Mouse (Mus musculus) adrenal gland, adult 2 months (tissue): ENCODE data around the gene Cx3cr1. TPM values are rescaled to one million over a fixed set of nuclear protein-coding genes. Genes with fewer than 3 reads are reported as not detected.

Source experiments
- DNase-seq: peaks from one replicate; pipeline ENCODE4 v3.0.0; 2021
- polyA plus RNA-seq: library from polyadenylated mRNA; depleted of rRNA; stranded (reverse); fragments of >200 nt; gene quantifications from 2 replicates; pipeline ENCODE4 v1.2.3, GENCODE M21; 2012
- total RNA-seq, 2 experiments: library from RNA; stranded (reverse); gene quantifications; 2 replicates each; pipeline ENCODE4 v1.2.3; 2021

The Cx3cr1 gene
- total and polyA plus RNA-seq, 3 experiments = 3.5 to 12.5 (median 10.8) TPM

DNA sequence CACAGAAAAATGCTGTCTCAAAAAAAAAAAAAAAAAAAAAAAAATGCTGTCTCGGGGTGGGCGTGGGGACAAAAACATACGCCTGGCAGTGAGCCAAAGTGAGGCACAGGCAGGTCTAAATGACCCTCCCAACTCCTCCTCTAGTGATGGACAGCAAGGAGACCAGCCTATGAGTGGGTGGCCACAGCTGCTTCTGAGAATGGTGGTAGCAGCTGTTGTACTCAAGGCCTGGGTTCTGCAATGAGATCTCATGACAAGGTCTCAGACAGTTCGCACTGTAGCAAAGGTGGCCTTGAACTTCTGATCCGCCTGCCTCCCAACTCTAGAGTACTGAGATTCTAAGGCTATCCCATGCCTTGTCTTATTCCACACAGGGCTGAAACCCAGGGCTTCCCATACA lies 128.3 kb downstream of the Cx3cr1 start:
- DNase-seq = peak; percentile 27

GRCm38 (mm10) chr9:119939646-119940045 lies 130.0 kb downstream of the Cx3cr1 start:
- no peak for DNase-seq

GRCm38 (mm10) chr9:119938496-119938895 lies 131.2 kb downstream of the Cx3cr1 start:
- no peak for DNase-seq

DNA sequence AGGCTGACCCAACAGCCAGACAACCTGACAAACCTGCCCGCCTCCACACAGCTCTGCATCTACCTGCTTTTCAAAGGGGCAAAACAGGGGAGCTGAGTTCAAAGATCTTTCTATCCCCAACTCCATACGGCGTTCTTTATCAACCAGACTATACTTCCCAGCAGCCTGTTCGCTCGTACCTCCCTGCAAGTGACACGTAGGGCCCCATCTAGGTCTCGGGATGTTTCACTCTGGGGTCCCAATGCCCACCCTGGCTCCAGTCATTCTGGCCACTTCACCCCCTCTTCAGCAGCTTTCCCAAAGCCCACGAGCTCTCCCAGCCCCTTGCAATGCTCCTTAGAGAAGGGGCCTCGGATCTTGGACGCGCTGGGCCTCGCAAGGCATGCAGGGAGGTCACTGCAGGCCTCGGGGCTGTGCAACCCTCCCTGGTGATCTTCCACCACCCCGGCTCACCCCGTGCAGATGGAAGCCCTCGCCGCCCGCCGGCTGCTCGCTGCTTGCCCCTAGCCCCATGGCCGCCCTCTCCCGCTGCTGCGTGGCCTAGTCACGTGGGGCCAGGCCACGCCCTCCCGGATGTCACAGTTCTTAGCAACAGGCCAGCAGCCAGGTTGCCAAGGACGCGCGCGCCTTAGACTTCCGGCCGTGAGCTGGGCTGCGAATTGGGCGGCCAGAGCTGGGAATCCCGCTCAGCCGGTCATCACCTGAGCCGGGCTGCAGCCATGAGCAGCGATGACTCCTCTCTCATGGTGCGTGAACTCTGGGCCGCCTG lies 132.5 kb downstream of the Cx3cr1 start, which contains the start of the genes Gorasp1 and Ttc21a:
Gene Gorasp1 (minus strand): TSS at position 561 of the 769 bp plus-strand sequence.
Gene Ttc21a (plus strand): TSS at position 602 of the 769 bp plus-strand sequence.
- DNase-seq = peak; percentile 96

- DNase-seq = no peak
These were observed 136.0 kb downstream of the Cx3cr1 start for GRCm38 (mm10) chr9:119933675-119934074.

GRCm38 (mm10) chr9:119932358-119932757 lies 137.3 kb downstream of the Cx3cr1 start:
- peak; percentile 50 for DNase-seq

GRCm38 (mm10) chr9:119926497-119926896 lies 143.2 kb downstream of the Cx3cr1 start:
- DNase-seq = no peak

DNA sequence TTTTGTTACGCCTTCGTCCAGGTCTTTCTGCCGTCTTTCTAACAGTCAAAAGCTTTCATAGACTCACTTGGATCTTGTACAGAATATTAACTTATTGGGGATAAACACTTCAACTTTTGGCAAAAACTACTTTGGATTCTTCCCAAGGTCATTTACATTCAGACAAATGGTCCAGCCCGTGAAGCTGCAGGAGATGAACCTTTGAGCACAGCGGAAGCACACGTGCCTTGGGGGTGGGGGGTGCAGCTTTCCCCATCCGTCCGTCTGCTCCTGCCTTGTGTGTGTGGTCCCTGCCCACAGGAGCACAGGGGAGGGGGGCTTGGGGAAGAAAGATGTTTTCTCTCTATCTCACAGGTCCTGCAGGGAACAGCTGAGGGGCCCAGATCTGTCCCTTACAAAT lies 143.9 kb downstream of the Cx3cr1 start:
- peak; percentile 38 for DNase-seq

GRCm38 (mm10) chr9:119925120-119925657 lies 144.5 kb downstream of the Cx3cr1 start:
- peak; percentile 40 for DNase-seq

DNA sequence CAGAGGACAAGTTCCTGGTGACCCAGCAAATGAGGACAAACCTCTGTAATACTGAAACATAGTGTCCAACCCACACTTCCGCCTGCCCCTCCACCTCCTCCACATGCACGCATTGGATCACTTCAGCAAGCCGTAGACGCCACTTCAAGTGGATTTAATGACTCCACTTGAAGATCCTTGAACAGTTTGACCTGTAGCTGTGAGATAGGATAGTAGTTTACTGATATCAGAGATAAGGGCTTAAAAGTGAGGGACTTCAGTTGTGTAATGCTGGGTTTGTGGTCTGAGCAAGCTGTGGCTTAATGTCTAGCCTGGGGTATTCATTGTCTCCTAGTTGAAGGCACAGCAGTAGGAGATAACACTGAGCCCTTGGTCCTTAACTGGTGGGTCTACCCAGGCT lies 146.2 kb downstream of the Cx3cr1 start:
- no peak for DNase-seq

GRCm38 (mm10) chr9:119919858-119920257 lies 149.8 kb downstream of the Cx3cr1 start:
- no peak for DNase-seq

- no peak for DNase-seq
These were observed 156.4 kb downstream of the Cx3cr1 start for GRCm38 (mm10) chr9:119913087-119913838.

- DNase-seq = no peak
These were observed 159.7 kb downstream of the Cx3cr1 start for GRCm38 (mm10) chr9:119909931-119910330.

GRCm38 (mm10) chr9:119908708-119909107 lies 161.0 kb downstream of the Cx3cr1 start:
- no peak for DNase-seq

DNA sequence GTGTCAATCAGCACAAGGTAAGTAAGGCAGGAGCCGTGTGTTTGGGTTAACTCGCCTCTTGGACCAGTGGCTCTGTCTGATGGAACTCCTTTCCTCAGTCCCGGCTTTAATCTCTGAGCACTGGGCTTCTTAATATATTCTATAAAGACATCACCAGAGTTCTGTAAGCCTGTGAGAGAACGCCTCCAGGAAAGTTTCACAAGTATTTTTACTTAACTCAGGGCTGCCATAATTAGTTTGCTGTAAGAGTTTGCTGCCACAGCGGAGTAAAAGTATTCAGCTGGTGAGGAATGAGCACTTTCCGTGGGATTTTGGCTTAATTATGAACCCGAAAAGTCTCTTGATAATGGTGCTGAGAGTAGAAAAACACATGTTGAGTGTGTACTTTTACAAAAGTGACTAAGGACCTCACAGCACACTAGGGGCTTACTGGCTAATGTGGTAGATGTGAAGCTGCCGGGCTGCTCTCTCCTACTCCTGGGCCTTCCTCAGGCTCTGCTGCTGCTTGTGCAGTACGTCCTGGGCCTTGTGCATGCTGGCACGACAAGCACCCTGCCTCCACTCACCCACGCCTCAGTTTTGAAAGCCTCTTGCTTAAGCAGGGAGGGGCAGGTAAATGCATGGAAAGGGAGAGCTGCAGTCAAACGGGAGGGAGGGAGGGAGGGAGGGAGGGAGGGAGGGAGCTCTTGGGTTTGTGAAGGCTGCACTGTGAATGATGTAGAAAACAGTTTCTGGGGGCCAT lies 167.1 kb downstream of the Cx3cr1 start:
- DNase-seq = no peak

GRCm38 (mm10) chr9:119899446-119899845 lies 170.2 kb downstream of the Cx3cr1 start:
- no peak for DNase-seq

GRCm38 (mm10) chr9:119895040-119895721 lies 174.5 kb downstream of the Cx3cr1 start:
- DNase-seq = no peak

- DNase-seq = peak; percentile 97
These were observed 175.2 kb downstream of the Cx3cr1 start, which contains the start of gene Wdr48 for GRCm38 (mm10) chr9:119894339-119895009. TSS of gene Wdr48 (plus strand) at chr9:119894878.

- no peak for DNase-seq
These were observed 175.8 kb downstream of the Cx3cr1 start for GRCm38 (mm10) chr9:119893881-119894280.

- DNase-seq = no peak
These were observed 179.0 kb downstream of the Cx3cr1 start for GRCm38 (mm10) chr9:119890692-119891091.

DNA sequence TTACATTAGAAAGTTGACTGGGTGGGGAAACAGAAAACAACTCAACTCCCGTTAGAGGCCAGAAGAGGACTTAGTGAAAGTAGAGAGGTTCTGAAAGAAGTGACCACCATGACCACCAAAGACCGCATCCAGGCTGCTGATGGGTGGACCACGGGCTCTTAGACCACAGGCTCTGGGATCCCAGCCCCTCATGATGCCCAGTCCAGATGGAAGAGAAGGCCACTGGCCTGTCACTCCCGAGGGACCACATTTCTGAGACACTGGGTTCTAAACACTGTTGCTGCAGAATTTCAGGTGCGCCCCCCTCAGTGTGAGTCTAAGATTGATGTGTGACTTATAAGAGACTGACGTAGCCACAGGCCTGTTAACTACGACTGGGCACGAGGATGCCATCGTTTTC lies 180.2 kb downstream of the Cx3cr1 start:
- DNase-seq = no peak
